Mouse (Mus musculus) spleen, adult 12 weeks (tissue): ENCODE data around the gene Sash3.
"Not testable (repeated sequence)": the region's sequence is repeated elsewhere in the genome, so short reads cannot be mapped to it uniquely, and the experiment has no call there.

Experiments used
- DNase-seq: peaks from one replicate; pipeline ENCODE4 v3.0.0; 2022; ENCODE audit warnings: low spot score

The Sash3 gene

DNA sequence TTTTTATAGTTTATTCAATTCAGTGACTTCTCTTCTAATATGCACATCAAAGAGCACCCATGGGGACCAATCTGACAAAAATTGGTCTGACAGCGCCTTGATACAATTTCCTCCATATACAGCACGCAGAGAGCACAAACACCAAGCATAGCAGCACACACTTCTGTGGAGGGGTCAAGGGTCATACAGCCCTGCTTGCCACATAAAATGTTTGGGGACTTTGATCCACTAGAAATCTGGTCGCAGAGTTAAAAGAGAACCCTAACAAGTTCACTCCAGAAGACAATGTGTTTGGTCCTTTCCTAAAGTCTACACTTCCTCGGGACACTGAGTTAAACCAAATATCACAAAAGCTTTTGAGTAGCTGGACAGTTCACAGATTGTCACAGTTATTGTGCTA is 56.8 kb downstream of the Sash3 start:
- DNase-seq, result no peak

DNA sequence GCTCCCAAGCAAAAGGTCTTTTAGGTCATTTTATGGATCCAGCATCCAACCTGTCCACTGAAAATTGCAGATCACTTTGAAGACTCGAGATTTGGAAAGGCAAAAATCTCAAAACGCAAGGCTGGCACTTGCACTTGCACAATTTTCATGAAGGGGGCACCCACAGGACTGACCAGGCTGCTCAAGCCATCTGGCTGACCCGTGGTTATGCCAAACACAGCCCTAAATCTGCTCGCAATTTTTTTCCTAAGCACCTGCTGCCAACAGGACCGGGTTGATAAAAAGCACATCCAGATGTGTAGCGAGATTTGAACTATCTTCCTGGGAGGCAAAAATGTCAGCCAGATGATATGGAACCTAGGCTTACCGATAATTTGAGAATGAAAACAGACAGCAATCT is 57.5 kb downstream of the Sash3 start:
- DNase-seq, result no peak

DNA sequence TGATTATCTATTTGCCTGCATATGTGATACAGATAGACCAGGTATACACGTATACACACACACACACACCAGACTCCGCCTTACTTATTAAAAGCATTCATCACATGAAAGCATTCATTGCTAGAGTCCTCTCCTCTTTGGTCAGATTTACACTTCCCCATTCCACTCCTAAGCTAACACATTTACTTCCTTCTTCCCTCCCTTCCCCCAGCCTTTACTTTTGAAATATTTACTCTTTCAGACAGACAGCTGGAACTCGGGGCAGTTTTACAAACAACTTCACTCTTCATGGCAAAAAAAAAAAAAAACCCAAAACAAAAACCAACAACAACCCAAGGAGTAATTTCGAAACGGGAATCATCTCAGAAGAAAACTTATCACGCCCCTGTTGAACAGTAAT is 58.2 kb downstream of the Sash3 start:
- DNase-seq, result no peak

DNA sequence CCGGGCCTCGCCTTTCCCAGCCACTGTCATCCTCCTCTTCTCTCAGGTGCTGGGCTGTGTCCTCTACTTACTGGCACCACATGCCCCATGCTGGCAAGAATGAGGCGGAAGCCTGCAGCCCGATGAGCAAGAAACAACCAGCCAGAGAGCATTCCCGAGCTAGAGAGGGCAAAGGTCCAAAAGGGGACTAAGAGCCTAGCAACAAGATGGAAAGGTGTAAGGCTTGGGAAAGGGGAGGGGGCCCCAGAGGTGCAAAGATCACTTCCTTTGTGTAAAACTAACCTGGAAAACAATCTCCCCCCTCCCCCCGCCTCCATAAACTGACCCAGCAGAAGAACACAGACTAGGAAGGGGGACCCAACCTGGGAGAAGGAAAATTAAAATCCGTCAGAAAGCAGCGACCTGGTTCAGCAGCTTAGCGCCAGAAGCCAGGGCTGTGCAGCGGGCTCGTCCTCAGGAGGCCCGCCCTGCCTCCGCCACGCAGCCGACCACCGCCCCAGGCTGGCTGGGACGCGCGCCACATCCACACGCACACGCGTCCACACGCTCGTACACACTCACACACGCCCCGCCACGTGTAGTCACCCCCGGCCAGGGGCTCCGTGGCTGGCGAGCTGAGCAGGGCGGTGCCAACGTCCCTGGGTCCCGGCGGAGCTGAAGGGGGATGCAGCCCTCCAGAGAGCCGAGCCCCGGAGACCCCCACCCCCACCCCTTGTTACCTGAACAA is 61.7 kb downstream of the Sash3 start:
- peak; percentile 3 for DNase-seq

DNA sequence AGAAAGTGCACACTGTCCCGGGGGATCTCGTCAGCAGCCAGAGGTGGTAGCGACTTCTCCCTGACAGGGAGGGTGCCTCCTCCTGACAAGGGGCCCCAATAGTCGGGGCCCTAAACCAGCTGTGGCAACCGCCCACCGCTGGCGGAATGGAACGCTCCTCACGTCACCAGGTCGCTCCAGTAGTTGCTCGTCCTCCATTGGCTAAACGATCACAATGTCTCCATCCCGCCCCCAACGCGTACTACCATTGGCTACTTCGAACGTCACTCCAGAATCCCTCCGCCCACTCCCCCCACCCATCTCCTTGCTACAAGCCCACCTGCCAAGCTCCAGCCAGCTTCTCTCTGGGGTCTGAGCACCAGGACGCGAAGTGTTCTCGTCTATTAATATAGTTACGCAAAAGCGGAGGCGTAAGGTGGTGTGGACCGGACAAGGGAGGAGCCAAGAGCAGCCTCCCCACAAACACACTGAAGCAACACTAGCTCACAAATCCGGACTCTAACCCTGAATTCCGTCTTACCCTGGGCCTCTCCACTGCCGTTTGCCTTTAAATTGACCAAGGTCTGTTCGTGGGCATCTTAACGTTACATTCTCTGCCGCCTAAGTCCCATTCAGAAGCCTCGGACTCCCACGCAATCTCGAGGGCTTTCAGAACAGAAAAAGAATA is 62.4 kb downstream of the Sash3 start, which contains the start of gene Zdhhc9:
Gene Zdhhc9 (minus strand): TSS at position 360 of the 667 bp plus-strand sequence.
- DNase-seq, result peak; percentile 65

DNA sequence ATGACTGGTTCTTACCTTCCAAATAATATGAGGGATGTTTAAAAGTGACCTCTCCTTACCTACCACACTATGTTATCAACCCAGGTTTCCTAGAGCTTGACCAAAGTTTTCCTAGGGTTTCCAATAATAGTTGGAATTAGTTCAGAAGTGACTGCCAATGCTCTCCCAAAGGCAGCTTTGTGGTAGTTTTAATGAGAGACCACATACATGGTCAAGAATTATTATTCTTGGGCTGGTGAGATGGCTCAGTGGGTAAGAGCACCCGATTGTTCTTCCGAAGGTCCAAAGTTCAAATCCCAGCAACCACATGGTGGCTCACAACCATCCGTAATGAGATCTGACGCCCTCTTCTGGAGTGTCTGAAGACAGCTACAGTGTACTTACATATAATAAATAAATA is 63.5 kb downstream of the Sash3 start:
- not testable (repeated sequence) for DNase-seq
